Mouse (Mus musculus) MEL (cell line): Measurements from ENCODE around the gene Hsbp1.

Experiments used
- CHD1 ChIP-seq: IDR thresholded peaks from 2 replicates; pipeline ENCODE4 v1.6.1; 2012; ENCODE audit warnings: low read depth, mild to moderate bottlenecking, inconsistent platforms, low read length, improper control_type of control experiment
- CTCF ChIP-seq, 3 experiments: IDR thresholded peaks in 2 of 3; conservative IDR thresholded peaks in 1 of 3; 2 replicates each; pipeline ENCODE4 v1.5.1; 2011 to 2012; ENCODE audit warnings: low read length in 3 of 3, low read depth in 2 of 3, mild to moderate bottlenecking in 2 of 3, improper control_type of control experiment in 1 of 3, inconsistent platforms in 1 of 3, mixed read lengths in 1 of 3, moderate library complexity in 1 of 3; ENCODE audit not compliant: control insufficient read depth in 1 of 3, insufficient read depth in 1 of 3, poor library complexity in 1 of 3, severe bottlenecking in 1 of 3
- HCFC1 ChIP-seq: IDR thresholded peaks from 2 replicates; pipeline ENCODE4 v1.6.1; 2012; ENCODE audit warnings: low read depth, mild to moderate bottlenecking, inconsistent platforms, low read length, improper control_type of control experiment, moderate library complexity
- JUND ChIP-seq: IDR thresholded peaks from 2 replicates; pipeline ENCODE4 v1.6.1; 2011; ENCODE audit warnings: low read depth, mild to moderate bottlenecking, improper control_type of control experiment, low read length
- KAT2A ChIP-seq: conservative IDR thresholded peaks from 2 replicates; pipeline ENCODE4 v1.6.1; 2012; ENCODE audit warnings: low read depth, low read length, improper control_type of control experiment, inconsistent platforms
- MAFK ChIP-seq: IDR thresholded peaks from 2 replicates; pipeline ENCODE4 v1.6.1; 2011; ENCODE audit warnings: low read depth, mild to moderate bottlenecking, low read length, improper control_type of control experiment, borderline replicate concordance
- MAX ChIP-seq: IDR thresholded peaks from 2 replicates; pipeline ENCODE4 v1.6.1; 2011; ENCODE audit warnings: low read length, improper control_type of control experiment
- POLR2A ChIP-seq, 2 experiments: IDR thresholded peaks; 2 replicates each; pipeline ENCODE4 v1.6.1; 2011 to 2012; ENCODE audit warnings: low read length in 2 of 2, mild to moderate bottlenecking in 2 of 2, control low read depth in 1 of 2, improper control_type of control experiment in 1 of 2, low read depth in 1 of 2, moderate library complexity in 1 of 2; ENCODE audit not compliant: control insufficient read depth in 1 of 2, insufficient read depth in 1 of 2, poor library complexity in 1 of 2
- TAL1 ChIP-seq: IDR thresholded peaks from 2 replicates; pipeline ENCODE4 v1.6.1; 2012; ENCODE audit warnings: mild to moderate bottlenecking, inconsistent platforms, low read length, moderate library complexity, mixed read lengths
- ZC3H11A ChIP-seq: IDR thresholded peaks from 2 replicates; pipeline ENCODE4 v1.6.1; 2012; ENCODE audit warnings: low read depth, mild to moderate bottlenecking, inconsistent platforms, low read length, improper control_type of control experiment
- ZKSCAN1 ChIP-seq: IDR thresholded peaks from 2 replicates; pipeline ENCODE4 v1.6.1; 2012; ENCODE audit warnings: low read depth, mild to moderate bottlenecking, inconsistent platforms, low read length, improper control_type of control experiment, moderate library complexity

GRCm38 (mm10) chr8:119385854-119386253 lies 41.6 kb downstream of the Hsbp1 start:
- no peak for TF ChIP-seq HCFC1
- TF ChIP-seq ZKSCAN1, result no peak
- TF ChIP-seq CTCF (IDR thresholded peaks at IDR 0.05 in 2 of 3, conservative IDR thresholded peaks at IDR 0.05 in 1 of 3; ENCODE audit: control insufficient read depth in 1 of 3, insufficient read depth in 1 of 3, low read depth in 2 of 3, low read length in 3 of 3, poor library complexity in 1 of 3, severe bottlenecking in 1 of 3), result no peak
- no peak for TF ChIP-seq MAX
- no peak for TF ChIP-seq JUND
- no peak for TF ChIP-seq TAL1
- TF ChIP-seq KAT2A, result no peak
- no peak for TF ChIP-seq ZC3H11A
- no peak for TF ChIP-seq CHD1
- no peak for TF ChIP-seq POLR2A (IDR thresholded peaks at IDR 0.05; ENCODE audit: control insufficient read depth in 1 of 2, insufficient read depth in 1 of 2, low read depth in 1 of 2, low read length in 2 of 2, poor library complexity in 1 of 2)
- TF ChIP-seq MAFK, result no peak
